Mouse (Mus musculus) adrenal gland, adult (tissue): Measurements from ENCODE around the gene 4930562C15Rik.

Experiments used
- DNase-seq, 2 experiments: peaks; one replicate each; pipeline ENCODE4 v3.0.0; 2022 to 2023; ENCODE audit warnings: low spot score in 1 of 2; ENCODE audit not compliant: inconsistent age in 2 of 2

Gene 4930562C15Rik

GRCm38 (mm10) chr16:4885760-4886689, 50.8 kb downstream of the 4930562C15Rik start, which contains the start of gene Mgrn1:
TSS of gene Mgrn1 (plus strand) at chr16:4886249.
- DNase-seq: peak; percentile 89 to 94

DNA sequence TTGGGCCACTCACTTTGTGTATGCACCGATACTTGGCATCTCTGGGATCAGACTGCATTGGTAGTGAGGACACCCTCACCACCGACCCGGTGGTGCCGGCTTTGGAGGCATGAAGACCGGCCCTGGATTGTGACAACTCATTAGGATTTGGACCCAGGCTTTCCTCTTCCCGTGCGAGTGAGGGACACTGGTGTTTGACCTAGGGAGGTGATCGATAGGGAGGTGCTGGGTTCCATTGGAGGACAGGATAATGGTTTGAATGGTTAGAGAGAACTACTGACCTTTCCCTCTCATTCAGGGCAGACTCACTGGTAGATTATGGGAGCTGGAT, 51.4 kb downstream of the 4930562C15Rik start:
- no peak for DNase-seq

DNA sequence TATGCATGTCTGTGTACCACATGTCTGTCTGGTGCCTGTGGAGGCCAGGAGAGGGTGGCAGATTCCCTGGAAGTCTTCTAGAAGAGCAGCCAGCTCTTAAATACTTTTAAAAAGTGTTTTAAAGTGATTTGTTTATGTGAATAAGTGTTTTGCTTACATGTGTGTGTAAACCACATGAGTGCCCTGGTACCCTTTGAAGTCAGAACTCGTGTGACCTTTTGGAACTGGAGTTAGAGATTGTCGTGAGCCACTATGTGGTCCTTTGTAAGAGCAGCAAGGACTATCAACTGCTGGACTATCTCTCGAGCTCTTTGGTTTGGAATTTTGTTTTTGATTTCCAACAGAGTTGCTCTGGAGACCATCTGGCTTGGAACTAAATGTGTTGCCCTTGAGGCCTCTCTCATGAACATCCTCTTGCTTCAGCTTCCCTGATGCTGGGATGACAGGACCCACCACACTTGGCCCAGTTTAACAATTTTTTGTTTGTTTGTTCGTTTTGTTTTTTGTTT, 55.0 kb downstream of the 4930562C15Rik start:
- peak in 1 of 2 experiments; percentile 43 for DNase-seq

DNA sequence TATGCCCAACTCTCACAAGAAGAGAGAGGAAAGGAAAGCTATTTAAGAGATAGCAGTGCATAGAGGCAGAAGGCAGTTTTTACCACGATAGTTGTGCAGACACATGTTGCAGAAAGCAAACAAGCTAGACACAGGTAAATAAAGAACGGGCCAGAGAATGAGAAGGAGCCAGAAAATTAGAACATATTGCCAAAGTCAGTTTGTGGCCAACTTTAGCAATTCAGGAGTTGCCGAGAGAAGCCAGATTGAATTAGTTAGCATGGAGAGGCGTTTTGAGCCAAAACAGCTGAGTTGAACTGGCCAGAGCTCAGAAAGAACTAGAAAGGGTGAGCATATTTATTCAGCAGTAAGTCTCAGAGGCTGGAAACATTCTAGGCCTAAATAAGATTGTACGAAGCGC, 57.0 kb downstream of the 4930562C15Rik start:
- DNase-seq: no peak

DNA sequence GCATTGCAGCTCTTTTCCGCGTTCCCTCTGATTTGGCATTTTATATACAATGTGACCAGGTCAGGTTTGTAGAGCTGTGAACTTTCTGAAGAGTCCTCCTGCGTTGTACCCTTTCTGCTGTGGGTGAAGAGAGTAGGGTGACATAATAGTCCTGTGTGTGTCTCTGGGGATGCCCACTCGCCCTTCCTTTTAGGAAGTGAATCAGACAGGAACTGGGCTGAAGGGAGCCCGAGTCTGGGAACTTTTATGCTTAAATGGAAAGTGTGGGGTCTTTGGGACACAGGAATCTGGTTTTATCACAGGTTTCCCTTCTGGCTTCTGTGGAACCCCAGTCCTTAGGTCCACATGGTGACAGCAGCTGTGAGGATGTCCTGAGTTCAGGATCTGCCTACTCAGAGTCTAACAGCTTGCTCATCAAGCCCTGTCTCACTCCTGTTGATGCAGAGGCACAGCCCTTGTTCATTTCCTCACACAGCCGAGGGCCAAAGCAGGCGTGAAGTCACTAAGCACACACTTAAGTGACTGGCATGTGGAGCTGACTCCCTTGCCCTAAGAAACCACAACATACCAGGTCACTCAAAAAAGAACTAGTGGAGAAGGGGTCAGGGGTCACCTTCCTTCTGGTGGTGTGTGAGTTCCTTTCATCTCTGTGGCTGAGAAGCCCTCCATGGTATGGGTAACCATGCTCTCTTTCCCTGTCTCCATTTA, 59.1 kb downstream of the 4930562C15Rik start:
- no peak for DNase-seq

GRCm38 (mm10) chr16:4896249-4897027, 61.2 kb downstream of the 4930562C15Rik start:
- DNase-seq: peak; percentile 47 to 85

DNA sequence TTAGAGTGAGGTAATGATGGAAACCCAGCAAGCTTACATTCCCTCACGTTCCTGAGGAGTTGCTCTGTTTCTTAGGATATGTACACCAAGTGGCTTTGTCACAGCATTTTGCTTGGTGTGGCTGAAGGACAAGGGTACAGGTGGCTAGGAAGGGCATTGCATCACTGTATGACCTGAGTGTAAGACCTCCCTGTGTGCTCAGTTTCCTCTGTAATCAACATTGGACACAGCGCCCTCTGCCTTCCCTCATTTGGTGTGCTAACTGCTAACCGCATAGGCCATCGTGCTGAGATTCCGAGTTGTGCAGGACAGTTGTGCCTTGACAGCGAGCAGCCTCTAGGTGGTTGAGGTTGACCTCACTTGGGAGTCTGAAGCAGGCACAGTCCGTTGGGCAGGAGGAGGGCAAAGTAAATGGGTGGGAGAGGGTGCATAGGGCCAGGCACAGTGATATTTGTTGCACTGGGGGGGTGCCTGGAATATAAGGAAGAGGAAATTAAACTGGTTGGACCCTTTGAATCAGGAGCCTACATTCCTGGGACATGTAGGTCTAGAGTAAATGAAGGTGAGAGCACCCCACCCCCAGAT, 62.0 kb downstream of the 4930562C15Rik start:
- DNase-seq: no peak

- no peak for DNase-seq
These were observed 63.7 kb downstream of the 4930562C15Rik start for GRCm38 (mm10) chr16:4898881-4899280.

- DNase-seq: no peak
These were observed 64.5 kb downstream of the 4930562C15Rik start for GRCm38 (mm10) chr16:4899711-4900110.

DNA sequence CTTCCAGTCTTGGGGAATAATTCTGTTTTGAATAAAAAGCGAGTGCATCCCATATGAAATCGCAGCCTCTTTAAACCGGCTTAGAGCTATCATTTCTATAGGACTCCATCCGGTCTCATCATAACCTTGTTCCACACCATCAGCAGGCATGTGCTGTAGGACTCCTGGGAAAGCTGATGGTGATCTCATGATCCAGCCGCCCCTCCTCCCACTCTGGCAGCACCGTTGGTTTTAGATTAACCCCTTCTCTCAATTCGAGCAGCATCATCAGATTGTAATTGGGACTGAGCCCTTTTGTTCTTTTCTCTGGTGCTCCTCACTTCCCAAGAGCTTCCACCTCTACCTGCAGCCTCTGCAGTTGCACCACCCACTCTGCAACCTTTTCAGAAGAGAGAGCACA, 66.0 kb downstream of the 4930562C15Rik start:
- DNase-seq: no peak

GRCm38 (mm10) chr16:4902390-4902789, 67.2 kb downstream of the 4930562C15Rik start:
- DNase-seq: no peak

- peak in 1 of 2 experiments; percentile 78 for DNase-seq
These were observed 68.4 kb downstream of the 4930562C15Rik start for GRCm38 (mm10) chr16:4903491-4904102.

- no peak for DNase-seq
These were observed 69.7 kb downstream of the 4930562C15Rik start for GRCm38 (mm10) chr16:4904878-4905277.

DNA sequence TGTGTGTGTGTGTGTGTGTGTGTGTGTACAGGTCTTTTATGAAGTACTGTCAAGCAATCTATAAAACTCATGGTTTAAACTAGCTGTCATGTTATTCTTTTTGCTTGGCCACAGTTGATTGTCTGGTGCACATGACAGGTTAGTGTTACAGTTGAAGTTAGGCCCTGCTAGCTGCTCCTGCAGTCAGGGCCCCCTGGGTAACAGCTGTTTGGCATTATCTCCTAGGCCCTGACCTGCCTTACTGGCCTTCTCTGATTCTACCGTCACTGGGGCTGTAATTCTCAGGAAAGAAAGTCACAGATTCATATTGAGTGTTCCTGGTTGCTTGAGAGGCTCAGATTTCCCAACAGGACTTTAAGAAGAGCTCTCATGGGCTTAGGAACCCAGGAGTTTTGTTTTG, 70.4 kb downstream of the 4930562C15Rik start:
- DNase-seq: no peak

- no peak for DNase-seq
These were observed 71.3 kb downstream of the 4930562C15Rik start for GRCm38 (mm10) chr16:4906559-4906958.

DNA sequence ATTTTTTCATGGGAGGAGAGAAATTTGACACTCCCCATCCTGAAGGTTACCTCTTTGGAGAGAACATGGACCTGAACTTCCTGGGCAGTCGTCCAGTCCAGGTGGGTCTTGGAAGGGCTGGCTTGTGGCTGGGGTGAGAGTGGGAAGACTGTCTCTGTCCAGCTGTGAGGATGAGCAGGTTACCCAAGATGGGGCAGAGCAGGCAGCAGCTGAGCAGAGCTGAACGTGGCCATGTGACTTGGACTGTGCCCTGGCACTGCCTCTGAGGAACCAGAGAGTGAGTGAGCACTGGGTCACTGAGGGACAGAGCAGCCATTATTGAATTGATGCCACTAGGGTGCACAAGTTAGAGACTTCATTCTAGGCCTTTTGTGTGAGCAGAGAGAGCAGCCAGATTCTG, 72.2 kb downstream of the 4930562C15Rik start:
- no peak for DNase-seq

GRCm38 (mm10) chr16:4907972-4908371, 72.8 kb downstream of the 4930562C15Rik start:
- no peak for DNase-seq

DNA sequence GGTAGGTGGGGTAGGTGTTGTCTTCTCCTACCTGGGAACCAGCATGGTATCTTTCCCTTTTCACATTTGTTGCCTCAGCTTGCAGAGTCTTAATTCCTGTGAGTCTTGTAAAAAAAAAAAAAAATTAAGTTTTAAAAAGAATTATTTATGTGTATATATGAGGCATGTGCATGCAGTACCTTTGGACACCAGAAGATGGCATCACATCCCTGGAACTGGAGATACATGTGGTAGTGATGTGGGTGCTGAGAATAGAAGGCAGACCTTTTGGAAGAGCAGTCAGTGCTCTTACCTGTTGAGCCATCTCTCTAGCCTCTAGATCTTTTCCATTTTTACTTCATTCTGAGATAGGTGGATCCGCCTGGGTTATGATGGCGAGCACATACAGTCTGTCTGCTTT, 74.5 kb downstream of the 4930562C15Rik start:
- no peak for DNase-seq

GRCm38 (mm10) chr16:4910758-4911157, 75.5 kb downstream of the 4930562C15Rik start:
- DNase-seq: no peak

- DNase-seq: no peak
These were observed 76.9 kb downstream of the 4930562C15Rik start for GRCm38 (mm10) chr16:4912074-4912648.
